Mouse (Mus musculus): ENCODE results near the gene Luc7l3. TPM values are rescaled to one million over a fixed set of nuclear protein-coding genes. Genes with fewer than 3 reads are reported as not detected.

Gene Luc7l3
- polyA plus RNA-seq, 2 experiments, result 96.9 to 138 TPM

DNA sequence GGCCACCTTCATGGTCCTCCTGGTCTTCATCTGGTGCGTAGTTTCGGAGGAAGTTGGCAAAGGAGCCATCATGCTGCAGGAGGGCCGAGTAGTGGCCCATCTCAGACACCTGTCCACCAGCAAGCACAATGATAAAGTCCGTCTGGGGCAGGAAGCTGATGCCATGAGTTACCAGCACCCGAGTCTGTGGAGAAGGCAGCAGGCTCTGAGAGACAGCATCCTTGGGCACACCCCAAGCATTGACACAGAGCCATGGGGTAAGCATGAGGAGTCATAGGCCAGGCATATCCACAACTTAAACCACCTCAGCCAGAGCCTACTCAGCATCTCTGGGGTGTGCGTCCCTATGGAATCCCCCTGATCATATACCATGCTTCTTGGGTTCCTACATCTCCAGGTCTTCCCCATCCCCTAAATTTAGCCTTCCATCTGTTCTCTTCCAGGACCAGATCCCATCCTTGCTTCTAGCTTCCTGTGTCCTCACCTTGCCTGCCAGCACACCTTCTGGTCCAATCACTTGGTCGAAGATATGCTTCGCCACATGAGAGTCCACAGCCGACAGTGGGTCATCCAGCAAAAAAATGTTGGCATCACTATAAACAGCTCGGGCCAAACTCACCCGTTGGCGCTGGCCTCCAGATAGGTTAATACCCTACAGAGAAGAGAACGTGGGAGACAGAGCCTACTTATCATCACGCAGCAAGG, 39.5 kb upstream of the Luc7l3 start:
- WGBS, result 92% methylated on average over 14 of the region's 14 CpGs
- TF ChIP-seq POLR2A (IDR thresholded peaks at IDR 0.05; ENCODE audit: borderline replicate concordance, extremely low read depth, insufficient read depth, insufficient read length), result no peak
- no peak overlapping the region for H3K4me2 ChIP-seq (replicated peaks; ENCODE audit: low read depth, low read length, severe bottlenecking)

DNA sequence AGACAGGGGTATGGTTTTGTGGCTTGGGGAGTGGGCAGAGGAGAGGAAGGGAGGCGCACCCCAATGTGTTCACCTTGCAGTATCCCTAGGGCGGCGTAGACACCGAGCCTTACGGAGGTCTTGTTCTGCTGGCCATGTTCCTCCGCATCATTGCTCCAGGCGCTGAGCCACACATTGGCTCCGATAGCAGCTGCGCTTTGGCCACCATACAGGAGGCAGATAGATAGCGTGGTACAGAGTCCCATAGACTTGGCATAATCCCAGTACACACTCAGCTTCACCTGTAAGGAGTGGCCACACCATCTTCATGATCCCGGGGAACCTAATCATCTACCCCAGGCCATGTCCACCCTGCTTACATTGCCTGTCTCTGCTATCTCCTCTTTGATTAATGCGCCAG, 37.4 kb upstream of the Luc7l3 start:
- TF ChIP-seq POLR2A (IDR thresholded peaks at IDR 0.05; ENCODE audit: borderline replicate concordance, extremely low read depth, insufficient read depth, insufficient read length), result no peak
- Histone ChIP-seq H3K27ac (replicated peaks; ENCODE audit: low read depth, low read length) (no peak overlapping the region), H3K4me2 (replicated peaks; ENCODE audit: low read depth, low read length, severe bottlenecking) (no peak overlapping the region), H3K4me1 (ENCODE audit: control insufficient read depth, insufficient read depth, low read length) (no peaks in the 10 kb centered on the region), H3K4me3 (replicated peaks; ENCODE audit: low read length) (no peak overlapping the region), H3K27me3 (ENCODE audit: control insufficient read depth, insufficient read depth, low read length) (no peaks in the 10 kb centered on the region), H3K9me3 (ENCODE audit: control insufficient read depth, low read length) (no peaks in the 10 kb centered on the region), H3K36me3 (ENCODE audit: control insufficient read depth, insufficient read depth, low read length) (no peaks in the 10 kb centered on the region), H3K9ac (ENCODE audit: low read depth, low read length, severe bottlenecking) (no peak overlapping the region)
- 93% methylated on average over 12 of the region's 12 CpGs for WGBS
- DNase-seq (ENCODE audit: low spot score), result no peak
- ATAC-seq (ENCODE audit: low FRiP score, low read depth), result no peak

More for the DNA sequence above, 39.5 kb upstream of the Luc7l3 start:
- H3K9ac ChIP-seq (ENCODE audit: low read depth, low read length, severe bottlenecking), result no peak overlapping the region
- H3K4me3 ChIP-seq (replicated peaks; ENCODE audit: low read length), result no peak overlapping the region
- no peaks in the 10 kb centered on the region for H3K4me1 ChIP-seq (ENCODE audit: control insufficient read depth, insufficient read depth, low read length)
- DNase-seq (ENCODE audit: low spot score) (no peak), ATAC-seq (ENCODE audit: low FRiP score, low read depth) (no peak)
- H3K27me3 ChIP-seq (ENCODE audit: control insufficient read depth, insufficient read depth, low read length), result no peaks in the 10 kb centered on the region
- no peak overlapping the region for H3K27ac ChIP-seq (replicated peaks; ENCODE audit: low read depth, low read length)
- H3K36me3 ChIP-seq (ENCODE audit: control insufficient read depth, insufficient read depth, low read length), result no peaks in the 10 kb centered on the region
- no peaks in the 10 kb centered on the region for H3K9me3 ChIP-seq (ENCODE audit: control insufficient read depth, low read length)

DNA sequence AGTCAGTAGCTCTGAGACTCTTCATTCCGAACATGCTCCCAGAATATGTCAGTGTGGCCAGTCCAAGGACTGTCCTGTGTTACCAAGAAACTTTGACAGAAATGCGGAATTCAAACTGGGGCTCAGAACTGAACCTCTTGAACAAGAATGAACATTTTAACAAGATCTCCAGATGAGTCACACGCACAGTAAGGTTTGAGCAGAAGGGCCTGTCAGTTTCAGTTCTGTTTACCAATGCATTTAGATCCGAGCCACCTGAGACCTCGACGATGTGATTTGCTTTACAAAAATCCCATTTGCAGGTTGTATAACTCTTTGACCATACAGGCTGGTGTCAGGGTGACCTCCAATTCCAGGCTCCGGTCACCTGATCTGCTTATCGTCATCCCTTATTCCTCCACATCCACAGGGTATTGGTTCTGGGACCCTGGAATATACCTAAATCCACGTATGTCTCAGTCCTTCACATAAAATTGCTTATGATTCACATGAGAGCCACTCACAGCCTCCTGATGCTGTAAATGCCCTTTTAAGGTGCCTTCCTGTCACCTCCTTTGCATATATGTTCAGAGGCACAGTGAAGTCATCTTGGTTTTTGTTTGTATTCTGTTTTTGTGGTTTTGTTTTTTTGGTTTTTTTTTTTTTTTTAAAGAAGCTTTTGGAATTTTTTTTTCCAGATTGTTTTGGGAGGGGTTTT, 33.9 kb upstream of the Luc7l3 start:
- DNase-seq (ENCODE audit: low spot score) (no peak), ATAC-seq (ENCODE audit: low FRiP score, low read depth) (no peak)
- Histone ChIP-seq H3K27ac (replicated peaks; ENCODE audit: low read depth, low read length) (no peak overlapping the region), H3K4me3 (replicated peaks; ENCODE audit: low read length) (no peak overlapping the region), H3K4me1 (ENCODE audit: control insufficient read depth, insufficient read depth, low read length) (no peaks in the 10 kb centered on the region), H3K36me3 (ENCODE audit: control insufficient read depth, insufficient read depth, low read length) (no peaks in the 10 kb centered on the region), H3K4me2 (replicated peaks; ENCODE audit: low read depth, low read length, severe bottlenecking) (no peak overlapping the region), H3K9ac (ENCODE audit: low read depth, low read length, severe bottlenecking) (no peak overlapping the region), H3K9me3 (ENCODE audit: control insufficient read depth, low read length) (no peaks in the 10 kb centered on the region), H3K27me3 (ENCODE audit: control insufficient read depth, insufficient read depth, low read length) (no peaks in the 10 kb centered on the region)
- WGBS, result 81% methylated on average over 9 of the region's 9 CpGs
- no peak for TF ChIP-seq POLR2A (IDR thresholded peaks at IDR 0.05; ENCODE audit: borderline replicate concordance, extremely low read depth, insufficient read depth, insufficient read length)

DNA sequence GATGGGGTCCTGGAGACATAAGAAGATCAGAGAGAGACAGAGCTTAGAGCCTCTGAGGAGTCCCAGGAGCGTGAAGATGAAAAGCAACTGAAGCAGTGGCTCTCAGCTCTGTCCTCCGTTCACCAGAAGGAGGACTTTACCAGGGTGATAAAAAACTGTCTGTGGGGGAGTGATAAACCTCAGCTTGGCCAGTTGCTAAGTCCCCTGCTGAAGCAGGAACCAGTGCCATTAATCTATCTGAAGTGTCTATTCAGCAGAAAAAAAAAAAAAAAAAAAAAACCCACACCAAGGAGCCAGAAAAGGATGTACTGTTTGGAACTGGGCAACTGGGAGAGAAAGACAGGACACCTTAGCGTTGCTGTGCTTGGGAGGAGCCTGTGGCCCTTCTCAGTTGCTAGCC, 29.3 kb upstream of the Luc7l3 start:
- no peak for TF ChIP-seq POLR2A (IDR thresholded peaks at IDR 0.05; ENCODE audit: borderline replicate concordance, extremely low read depth, insufficient read depth, insufficient read length)
- ATAC-seq (ENCODE audit: low FRiP score, low read depth), result no peak
- Histone ChIP-seq H3K4me1 (ENCODE audit: control insufficient read depth, insufficient read depth, low read length) (no peaks in the 10 kb centered on the region), H3K27ac (replicated peaks; ENCODE audit: low read depth, low read length) (no peak overlapping the region), H3K36me3 (ENCODE audit: control insufficient read depth, insufficient read depth, low read length) (no peaks in the 10 kb centered on the region), H3K4me2 (replicated peaks; ENCODE audit: low read depth, low read length, severe bottlenecking) (no peak overlapping the region), H3K4me3 (replicated peaks; ENCODE audit: low read length) (no peak overlapping the region), H3K9me3 (ENCODE audit: control insufficient read depth, low read length) (no peaks in the 10 kb centered on the region), H3K9ac (ENCODE audit: low read depth, low read length, severe bottlenecking) (no peak overlapping the region), H3K27me3 (ENCODE audit: control insufficient read depth, insufficient read depth, low read length) (no peaks in the 10 kb centered on the region)
- DNase-seq (ENCODE audit: low spot score), result no peak
- WGBS, result 20% methylated on average over 3 of the region's 3 CpGs

DNA sequence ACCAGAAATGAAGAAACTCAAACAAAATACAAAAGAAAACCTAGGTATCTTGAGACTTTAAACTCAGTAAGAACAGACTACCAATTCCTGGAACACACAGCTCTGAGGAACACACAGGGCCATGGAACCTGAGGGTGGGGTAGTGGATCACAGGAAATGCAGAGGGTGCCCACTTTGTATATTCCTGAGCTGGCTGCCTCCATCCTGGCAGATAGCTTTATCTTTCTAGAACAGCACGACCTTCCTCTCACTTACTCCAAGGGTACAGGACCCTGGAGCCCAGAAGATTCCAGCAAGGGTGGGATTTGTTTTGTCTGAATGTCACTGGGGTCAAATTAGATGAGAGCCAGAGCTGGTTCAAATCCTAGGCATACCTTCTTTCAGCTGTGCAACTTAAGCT, 28.5 kb upstream of the Luc7l3 start:
- WGBS, result 59% methylated on average over 1 of the region's 1 CpGs
- Histone ChIP-seq H3K4me3 (replicated peaks; ENCODE audit: low read length) (no peak overlapping the region), H3K4me2 (replicated peaks; ENCODE audit: low read depth, low read length, severe bottlenecking) (no peak overlapping the region), H3K4me1 (ENCODE audit: control insufficient read depth, insufficient read depth, low read length) (peaks cover 1% of the 10 kb centered on the region; the same call in 1 of the 2 replicates), H3K27me3 (ENCODE audit: control insufficient read depth, insufficient read depth, low read length) (no peaks in the 10 kb centered on the region), H3K9me3 (ENCODE audit: control insufficient read depth, low read length) (no peaks in the 10 kb centered on the region), H3K9ac (ENCODE audit: low read depth, low read length, severe bottlenecking) (no peak overlapping the region), H3K36me3 (ENCODE audit: control insufficient read depth, insufficient read depth, low read length) (no peaks in the 10 kb centered on the region), H3K27ac (replicated peaks; ENCODE audit: low read depth, low read length) (no peak overlapping the region)
- TF ChIP-seq POLR2A (IDR thresholded peaks at IDR 0.05; ENCODE audit: borderline replicate concordance, extremely low read depth, insufficient read depth, insufficient read length), result no peak
- DNase-seq (ENCODE audit: low spot score) (no peak), ATAC-seq (ENCODE audit: low FRiP score, low read depth) (no peak)
